Mouse (Mus musculus): Measurements from ENCODE around the gene Fkbp11. TPM values are rescaled to one million over a fixed set of nuclear protein-coding genes. Genes with fewer than 3 reads are reported as not detected.

Gene Fkbp11
- polyA plus RNA-seq, 1 experiment from 2014 or later, result 23.4 TPM

Other genes starting within 250 kb of the Fkbp11 start
- 0.27 TPM in 1 of 2 replicates, not detected in the other for gene Lalba, start 245.5 kb downstream of the Fkbp11 start, polyA plus RNA-seq (2014; fragmentation: Nextera tagmentation; extraction: Ambion mirVana)
- gene Olfr279, start 235.8 kb downstream of the Fkbp11 start, polyA plus RNA-seq (2014; fragmentation: Nextera tagmentation; extraction: Ambion mirVana), result not detected in 2 replicates
- gene Kansl2, start 193.9 kb downstream of the Fkbp11 start, polyA plus RNA-seq (2014; fragmentation: Nextera tagmentation; extraction: Ambion mirVana), result 69.0 and 74.1 TPM in 2 replicates
- 34.0 and 39.2 TPM in 2 replicates for gene Ccnt1, start 157.3 kb downstream of the Fkbp11 start, polyA plus RNA-seq (2014; fragmentation: Nextera tagmentation; extraction: Ambion mirVana)
- gene 4930415O20Rik, start 157.2 kb downstream of the Fkbp11 start, polyA plus RNA-seq (2014; fragmentation: Nextera tagmentation; extraction: Ambion mirVana), result 0.53 and 0.66 TPM in 2 replicates
- 35.2 and 43.7 TPM in 2 replicates for gene Adcy6, start 118.1 kb downstream of the Fkbp11 start, polyA plus RNA-seq (2014; fragmentation: Nextera tagmentation; extraction: Ambion mirVana)
- gene Cacnb3, start 97.4 kb downstream of the Fkbp11 start, polyA plus RNA-seq (2014; fragmentation: Nextera tagmentation; extraction: Ambion mirVana), result 6.1 and 6.6 TPM in 2 replicates
- gene Ddx23, start 65.3 kb downstream of the Fkbp11 start, polyA plus RNA-seq (2014; fragmentation: Nextera tagmentation; extraction: Ambion mirVana), result 16.9 and 18.2 TPM in 2 replicates
- gene Rnd1, start 50.7 kb downstream of the Fkbp11 start, polyA plus RNA-seq (2014; fragmentation: Nextera tagmentation; extraction: Ambion mirVana), result 0.61 and 1.3 TPM in 2 replicates
- 0.42 and 0.89 TPM in 2 replicates for gene Ccdc65, start 20.0 kb downstream of the Fkbp11 start, polyA plus RNA-seq (2014; fragmentation: Nextera tagmentation; extraction: Ambion mirVana)
- gene Arf3, start 35.0 kb upstream of the Fkbp11 start, polyA plus RNA-seq (2014; fragmentation: Nextera tagmentation; extraction: Ambion mirVana), result 26.7 and 31.9 TPM in 2 replicates
- gene Wnt10b, start 50.0 kb upstream of the Fkbp11 start, polyA plus RNA-seq (2014; fragmentation: Nextera tagmentation; extraction: Ambion mirVana), result not detected in 2 replicates
- not detected in 2 replicates for gene Wnt1, start 61.7 kb upstream of the Fkbp11 start, polyA plus RNA-seq (2014; fragmentation: Nextera tagmentation; extraction: Ambion mirVana)
- 0.22 and 0.51 TPM in 2 replicates for gene Ddn, start 81.3 kb upstream of the Fkbp11 start, polyA plus RNA-seq (2014; fragmentation: Nextera tagmentation; extraction: Ambion mirVana)
- 82.0 and 85.5 TPM in 2 replicates for gene Prkag1, start 103.3 kb upstream of the Fkbp11 start, polyA plus RNA-seq (2014; fragmentation: Nextera tagmentation; extraction: Ambion mirVana)
- 12.7 and 13.0 TPM in 2 replicates for gene Kmt2d, start 143.0 kb upstream of the Fkbp11 start, polyA plus RNA-seq (2014; fragmentation: Nextera tagmentation; extraction: Ambion mirVana)
- gene Rhebl1, start 166.3 kb upstream of the Fkbp11 start, polyA plus RNA-seq (2014; fragmentation: Nextera tagmentation; extraction: Ambion mirVana), result 4.0 and 4.9 TPM in 2 replicates
- 0.93 and 1.1 TPM in 2 replicates for gene Dhh, start 170.3 kb upstream of the Fkbp11 start, polyA plus RNA-seq (2014; fragmentation: Nextera tagmentation; extraction: Ambion mirVana)
- 3.5 and 5.7 TPM in 2 replicates for gene Lmbr1l, start 190.0 kb upstream of the Fkbp11 start, polyA plus RNA-seq (2014; fragmentation: Nextera tagmentation; extraction: Ambion mirVana)
- gene Tuba1b, start 206.4 kb upstream of the Fkbp11 start, polyA plus RNA-seq (2014; fragmentation: Nextera tagmentation; extraction: Ambion mirVana), result 1,494 and 1,560 TPM in 2 replicates
- gene Gm49450, start 225.4 kb upstream of the Fkbp11 start, polyA plus RNA-seq (2014; fragmentation: Nextera tagmentation; extraction: Ambion mirVana), result not detected in 2 replicates
- gene Tuba1a, start 225.5 kb upstream of the Fkbp11 start, polyA plus RNA-seq (2014; fragmentation: Nextera tagmentation; extraction: Ambion mirVana), result 790 and 917 TPM in 2 replicates